Mouse (Mus musculus): Measurements from ENCODE around the gene Pram1. TPM values are rescaled to one million over a fixed set of nuclear protein-coding genes. Genes with fewer than 3 reads are reported as not detected.
A peak's percentile ranks its signal among the peaks of the same experiment; 100 is the strongest.

Gene Pram1
- total and polyA plus RNA-seq, 3 experiments = 0.12 to 1.6 TPM; not detected in 1

DNA sequence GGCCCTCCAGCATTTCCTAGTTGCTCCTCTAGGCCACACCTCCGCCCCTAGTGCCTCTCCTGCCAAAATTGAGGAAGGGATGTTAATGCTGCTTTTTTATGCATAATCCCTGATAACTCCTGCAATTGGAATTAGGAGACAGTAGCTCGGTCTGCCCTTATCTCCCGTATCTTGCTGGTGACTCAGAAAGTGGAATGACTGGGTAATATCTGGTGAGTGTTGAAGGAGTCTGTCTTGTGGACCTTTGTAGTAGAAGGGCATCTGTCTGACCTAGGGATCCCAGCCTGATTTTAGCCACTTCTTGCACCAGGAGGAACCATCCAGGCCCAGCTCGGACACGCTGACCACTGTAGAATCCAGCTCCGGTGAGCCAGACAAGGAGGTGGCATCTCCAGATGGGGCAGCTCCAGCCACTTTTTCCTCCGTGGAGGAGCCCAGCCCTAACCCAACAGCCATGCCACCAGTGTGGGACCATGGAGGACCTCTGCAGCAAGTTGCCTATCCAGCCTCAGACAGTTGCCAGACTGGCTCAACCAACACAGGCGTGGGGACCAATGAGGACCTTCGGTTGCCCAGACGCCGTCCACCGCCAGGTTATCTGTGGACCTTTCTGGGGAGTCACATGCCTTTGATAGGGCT lies 8.2 kb upstream of the Pram1 start:
- Histone ChIP-seq H3K27ac (ENCODE audit: control insufficient read depth, low read depth, low read length) (peak overlapping the region; percentile 95), H3K79me2 (ENCODE audit: control insufficient read depth, insufficient read depth, low read length, poor library complexity) (peaks cover 1% of the 10 kb centered on the region; the same call in 1 of the 2 replicates), H3K9ac (ENCODE audit: control insufficient read depth, low read depth, low read length, poor library complexity, severe bottlenecking) (peak overlapping the region; percentile 92), H3K4me3 (ENCODE audit: control insufficient read depth in 1 of 2, insufficient read depth in 1 of 2, low read depth in 2 of 2, low read length in 2 of 2) (peak overlapping the region; percentile 74 to 82), H3K9me3 (replicated peaks; ENCODE audit: insufficient read depth, low read length) (no peaks in the 10 kb centered on the region), H3K27me3 (ENCODE audit: control insufficient read depth in 1 of 2, insufficient read depth in 2 of 2, low read length in 2 of 2) (no peaks in the 10 kb centered on the region), H3K4me1 (ENCODE audit: control insufficient read depth in 1 of 2, insufficient read depth in 2 of 2, low read length in 2 of 2) (peaks cover 0 to 12% of the 10 kb centered on the region in 2 experiments; a peak in 2 of 4 replicates), H3K36me3 (ENCODE audit: control insufficient read depth in 1 of 2, insufficient read depth in 2 of 2, low read length in 2 of 2) (peaks cover 0 to 7% of the 10 kb centered on the region in 2 experiments; a peak in 2 of 4 replicates)
- TF ChIP-seq RAD21 (IDR thresholded peaks at IDR 0.05; ENCODE audit: low read depth, low read length) (no peak), ZNF384 (IDR thresholded peaks at IDR 0.05; ENCODE audit: low read depth, low read length) (peak; percentile 51), GATA1 (IDR thresholded peaks at IDR 0.05; ENCODE audit: low read depth, low read length) (peak; percentile 86), EP300 (IDR thresholded peaks at IDR 0.05; ENCODE audit: low read depth in 1 of 2, low read length in 2 of 2) (peak in 1 of 2 experiments; percentile 62; a peak in 3 of 4 replicates), RCOR1 (IDR thresholded peaks at IDR 0.05; ENCODE audit: low read depth, low read length) (peak; percentile 46; the same call in 1 of the 2 replicates), MEF2A (IDR thresholded peaks at IDR 0.05; ENCODE audit: extremely low read depth, insufficient replicate concordance, low read depth, low read length, poor library complexity, severe bottlenecking) (no peak), KAT2A (conservative IDR thresholded peaks at IDR 0.05; ENCODE audit: low read depth, low read length) (no peak), SIN3A (IDR thresholded peaks at IDR 0.05; ENCODE audit: low read length) (peak; percentile 50; the same call in 1 of the 2 replicates), ETS1 (IDR thresholded peaks at IDR 0.05; ENCODE audit: low read depth, low read length) (peak; percentile 51), JUND (IDR thresholded peaks at IDR 0.05; ENCODE audit: low read depth, low read length) (0 out of 2 replicates have a peak, but pooled peaks have one; percentile 53)
- no peak for DNase-seq (ENCODE audit: low read depth, low spot score)

DNA sequence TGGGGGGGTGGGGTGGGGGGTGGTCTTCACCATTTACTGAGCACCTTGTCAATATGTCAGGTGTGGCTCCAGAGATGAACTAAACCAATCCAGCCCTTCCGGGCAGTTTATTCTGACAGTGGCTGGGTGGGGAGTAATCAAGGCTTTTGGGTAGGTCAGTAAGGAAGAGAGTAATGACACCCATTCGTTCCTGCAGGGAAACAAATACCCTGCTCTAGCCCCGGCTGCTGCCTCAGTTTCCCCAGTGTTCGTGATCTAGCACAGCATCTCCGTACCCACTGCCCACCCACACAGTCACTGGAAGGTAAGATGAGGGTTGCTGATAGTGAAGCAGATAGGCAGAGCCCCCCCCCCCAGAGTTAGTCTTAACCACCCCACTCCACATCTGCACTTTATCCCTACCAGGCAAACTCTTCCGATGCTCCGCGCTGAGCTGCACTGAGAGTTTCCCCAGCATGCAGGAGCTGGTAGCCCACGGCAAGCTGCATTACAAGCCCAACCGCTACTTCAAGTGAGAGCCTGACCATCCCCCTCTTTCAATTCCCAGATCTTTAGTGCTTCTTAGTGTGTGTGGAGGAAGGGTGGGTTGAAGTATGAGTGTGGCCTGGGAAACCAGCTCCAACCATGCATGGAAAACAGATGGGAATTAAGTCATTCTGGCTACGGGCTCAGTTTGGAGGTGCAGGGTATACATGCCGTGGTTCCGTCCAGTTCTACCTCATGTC lies 7.5 kb upstream of the Pram1 start:
- Histone ChIP-seq H3K27ac (ENCODE audit: control insufficient read depth, low read depth, low read length) (no peak overlapping the region), H3K9me3 (replicated peaks; ENCODE audit: insufficient read depth, low read length) (no peaks in the 10 kb centered on the region), H3K4me1 (ENCODE audit: control insufficient read depth in 1 of 2, insufficient read depth in 2 of 2, low read length in 2 of 2) (peaks cover 0 to 12% of the 10 kb centered on the region in 2 experiments; a peak in 2 of 4 replicates), H3K79me2 (ENCODE audit: control insufficient read depth, insufficient read depth, low read length, poor library complexity) (peaks cover 1% of the 10 kb centered on the region; the same call in 1 of the 2 replicates), H3K9ac (ENCODE audit: control insufficient read depth, low read depth, low read length, poor library complexity, severe bottlenecking) (no peak overlapping the region), H3K27me3 (ENCODE audit: control insufficient read depth in 1 of 2, insufficient read depth in 2 of 2, low read length in 2 of 2) (no peaks in the 10 kb centered on the region), H3K4me3 (ENCODE audit: control insufficient read depth in 1 of 2, insufficient read depth in 1 of 2, low read depth in 2 of 2, low read length in 2 of 2) (no peak overlapping the region), H3K36me3 (ENCODE audit: control insufficient read depth in 1 of 2, insufficient read depth in 2 of 2, low read length in 2 of 2) (peaks cover 0 to 7% of the 10 kb centered on the region in 2 experiments; a peak in 2 of 4 replicates)
- TF ChIP-seq MXI1 (IDR thresholded peaks at IDR 0.05; ENCODE audit: low read depth, low read length) (no peak), POLR2AphosphoS2 (IDR thresholded peaks at IDR 0.05; ENCODE audit: low read length) (no peak), RCOR1 (IDR thresholded peaks at IDR 0.05; ENCODE audit: low read depth, low read length) (no peak), EP300 (IDR thresholded peaks at IDR 0.05; ENCODE audit: low read depth in 1 of 2, low read length in 2 of 2) (no peak), ZNF384 (IDR thresholded peaks at IDR 0.05; ENCODE audit: low read depth, low read length) (no peak), ELF1 (IDR thresholded peaks at IDR 0.05; ENCODE audit: low read depth, low read length) (no peak)
- no peak for DNase-seq (ENCODE audit: low read depth, low spot score)
